Mouse (Mus musculus): Measurements from ENCODE around the gene Abca4.

- TF ChIP-seq CTCF (IDR thresholded peaks at IDR 0.05; ENCODE audit: insufficient read depth, low read length) (no peak), POLR2A (IDR thresholded peaks at IDR 0.05; ENCODE audit: borderline replicate concordance, extremely low read depth, low read depth, low read length) (no peak)
These were observed 23.1 kb upstream of the Abca4 start for GRCm38 (mm10) chr3:122021029-122021652.
